Mouse (Mus musculus) kidney, postnatal 4 days (tissue): ENCODE results near the gene Flad1.

Experiments
- DNase-seq, 2 experiments: peaks; one replicate each; pipeline ENCODE4 v3.0.0; 2021; ENCODE audit warnings: mixed read lengths in 2 of 2

Gene Flad1

GRCm38 (mm10) chr3:89395806-89396653 is 15.6 kb downstream of the Flad1 start:
- DNase-seq: peak; percentile 82 to 88

DNA sequence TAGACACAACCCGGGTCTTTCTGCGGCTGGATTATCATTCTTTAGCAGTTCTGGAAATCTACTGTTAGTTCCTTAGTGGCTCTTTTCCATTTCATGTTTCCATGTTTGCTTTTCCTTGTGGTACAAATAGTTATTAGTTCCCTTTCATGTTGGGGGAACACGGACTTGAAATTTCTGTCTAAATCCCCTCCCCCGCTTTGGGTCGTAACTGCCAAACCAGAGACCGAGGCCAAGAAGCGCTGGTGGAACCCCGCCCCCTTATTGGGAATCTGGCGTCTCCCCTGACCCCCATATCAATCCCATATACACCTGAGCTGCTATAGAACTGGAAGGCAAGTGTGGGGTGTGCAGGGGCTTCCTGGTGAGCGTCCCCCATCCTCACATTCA is 16.3 kb downstream of the Flad1 start:
- no peak for DNase-seq

DNA sequence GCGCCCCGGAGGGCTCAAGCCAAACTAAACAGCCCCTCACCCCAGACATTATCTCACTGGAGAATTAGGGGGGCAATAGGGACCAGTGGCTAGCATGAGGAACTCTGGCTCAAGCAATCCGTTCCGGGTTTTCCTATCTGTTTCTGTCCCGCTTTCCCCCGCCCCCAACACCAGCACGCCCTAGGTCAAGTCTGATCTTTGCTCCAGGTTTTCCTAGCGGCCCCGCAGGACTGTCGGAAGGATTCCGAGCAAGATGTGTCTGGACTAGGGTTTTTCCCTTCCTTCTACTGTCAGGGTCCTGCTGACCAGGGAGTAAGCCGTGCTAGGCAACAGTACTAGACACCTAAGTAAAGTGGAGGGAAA is 16.8 kb downstream of the Flad1 start:
- DNase-seq: peak; percentile 88 to 95

- DNase-seq: peak; percentile 81 to 90
Measured at GRCm38 (mm10) chr3:89394006-89394893, 17.4 kb downstream of the Flad1 start, which contains the start of gene Zbtb7b. Gene Zbtb7b, minus strand, starts transcription at chr3:89394776.

- DNase-seq: peak; percentile 99
Measured at GRCm38 (mm10) chr3:89393605-89394004, 18.1 kb downstream of the Flad1 start.

GRCm38 (mm10) chr3:89392871-89393311 is 18.8 kb downstream of the Flad1 start:
- peak; percentile 50 to 65 for DNase-seq

GRCm38 (mm10) chr3:89391663-89392511 is 19.8 kb downstream of the Flad1 start:
- DNase-seq: peak; percentile 65 to 78

DNA sequence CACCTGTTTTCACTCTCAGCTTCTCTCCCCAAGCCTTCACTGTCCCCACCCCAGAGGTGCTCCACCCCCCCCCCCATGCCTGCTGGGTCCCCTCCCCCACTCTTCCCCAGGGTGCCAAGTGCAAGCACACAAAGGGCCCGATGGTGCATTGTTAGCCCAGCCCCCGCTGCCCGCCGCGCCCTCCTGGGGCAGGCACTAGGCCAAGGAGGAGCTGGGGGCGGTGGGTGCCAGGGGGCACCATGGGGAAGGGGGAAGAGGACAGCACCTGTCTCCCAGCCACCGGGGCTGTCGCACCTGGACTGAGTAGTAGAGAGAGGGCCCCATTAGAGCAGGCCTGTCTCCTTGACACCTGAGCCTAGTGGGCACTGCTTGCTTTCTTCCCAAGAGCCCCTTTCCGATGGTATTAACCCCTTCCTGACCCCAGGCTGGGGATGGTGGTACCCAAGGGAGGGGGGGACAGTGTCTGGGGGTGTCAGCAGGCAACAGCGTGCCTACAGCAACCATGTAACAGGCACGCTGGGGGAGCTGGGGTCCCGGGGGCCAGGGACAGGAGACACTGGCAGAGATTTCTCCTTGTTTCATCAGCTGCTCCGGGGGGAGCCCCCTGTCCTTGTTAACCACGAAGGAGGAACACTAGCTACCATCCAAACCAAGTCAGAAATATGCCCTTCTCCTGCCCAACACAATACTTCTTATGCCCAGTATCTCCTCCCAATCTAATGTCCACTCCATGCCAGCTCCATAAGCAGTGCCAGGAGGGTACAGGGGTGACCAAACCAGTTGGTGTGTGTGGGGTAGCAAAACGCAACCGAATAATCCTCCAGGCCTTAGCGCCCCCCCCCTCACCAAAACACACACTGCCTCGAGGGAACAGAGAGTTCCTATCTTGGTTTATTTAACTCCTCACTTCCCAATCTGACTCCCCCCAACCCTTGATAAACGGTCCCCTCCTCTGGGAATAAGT is 20.7 kb downstream of the Flad1 start:
- peak in 1 of 2 experiments; percentile 48 for DNase-seq

- DNase-seq: no peak
Measured at GRCm38 (mm10) chr3:89390111-89390515, 21.6 kb downstream of the Flad1 start.

- peak in 1 of 2 experiments; percentile 48 for DNase-seq
Measured at GRCm38 (mm10) chr3:89388901-89389740, 22.5 kb downstream of the Flad1 start.

DNA sequence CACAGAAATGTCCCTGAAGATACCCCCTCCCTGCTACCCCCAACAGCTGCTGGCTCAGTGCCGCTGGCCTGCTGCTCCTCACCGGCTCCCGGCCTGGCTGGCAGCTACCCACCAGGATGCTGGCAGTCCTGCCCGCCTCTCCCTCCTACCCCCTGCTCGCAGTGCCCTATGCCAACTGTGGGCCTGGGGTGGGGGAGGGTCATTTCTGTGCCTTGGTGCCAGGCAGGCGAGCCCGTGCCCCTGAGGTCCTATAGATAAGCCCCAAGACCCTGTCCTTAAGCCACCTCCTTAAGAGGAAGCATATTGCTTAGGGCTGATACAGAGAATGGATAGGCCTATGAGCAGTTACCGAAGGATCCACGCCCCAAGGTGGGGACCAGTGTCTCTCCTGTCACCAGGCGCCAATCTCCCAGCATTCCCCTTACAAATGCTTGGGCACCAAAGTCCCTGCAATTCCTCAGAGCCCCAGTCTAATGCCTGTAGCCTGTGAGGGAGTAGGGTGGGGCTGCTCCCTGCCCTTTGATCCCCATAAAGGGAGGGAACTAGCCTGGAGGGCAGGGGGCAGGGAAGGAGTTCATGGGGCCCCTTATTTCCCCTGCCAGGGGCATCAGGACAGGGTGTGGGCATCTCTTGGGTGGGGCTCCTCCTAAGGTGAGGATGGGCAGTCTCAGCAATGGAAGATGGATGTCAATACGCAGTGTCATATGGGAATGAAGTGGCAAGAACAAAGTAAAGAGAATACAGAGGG is 23.4 kb downstream of the Flad1 start:
- DNase-seq: peak in 1 of 2 experiments; percentile 40

DNA sequence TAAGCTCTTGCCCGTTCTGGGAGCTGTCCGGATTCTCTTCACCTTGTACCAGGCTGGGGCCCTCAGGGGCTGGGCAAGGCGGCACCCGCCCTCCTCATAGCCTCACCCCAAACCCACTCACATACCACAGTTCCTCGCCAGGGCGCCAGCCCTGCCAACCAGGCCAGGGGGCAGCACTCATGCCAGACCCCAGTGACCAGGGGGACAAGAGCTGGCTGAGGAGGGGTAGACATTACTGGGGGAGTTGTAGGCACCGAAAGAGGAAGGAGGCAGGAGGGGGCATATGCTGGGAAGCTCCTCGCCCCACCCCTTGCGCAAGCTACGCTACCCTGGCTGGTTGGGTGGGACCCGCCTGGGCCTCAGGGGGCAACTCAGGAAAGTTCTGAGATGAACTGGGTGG is 24.0 kb downstream of the Flad1 start:
- no peak for DNase-seq

- DNase-seq: peak in 1 of 2 experiments; percentile 45
Measured at GRCm38 (mm10) chr3:89386438-89387420, 24.9 kb downstream of the Flad1 start.

GRCm38 (mm10) chr3:89385451-89385850 is 26.2 kb downstream of the Flad1 start:
- DNase-seq: no peak

DNA sequence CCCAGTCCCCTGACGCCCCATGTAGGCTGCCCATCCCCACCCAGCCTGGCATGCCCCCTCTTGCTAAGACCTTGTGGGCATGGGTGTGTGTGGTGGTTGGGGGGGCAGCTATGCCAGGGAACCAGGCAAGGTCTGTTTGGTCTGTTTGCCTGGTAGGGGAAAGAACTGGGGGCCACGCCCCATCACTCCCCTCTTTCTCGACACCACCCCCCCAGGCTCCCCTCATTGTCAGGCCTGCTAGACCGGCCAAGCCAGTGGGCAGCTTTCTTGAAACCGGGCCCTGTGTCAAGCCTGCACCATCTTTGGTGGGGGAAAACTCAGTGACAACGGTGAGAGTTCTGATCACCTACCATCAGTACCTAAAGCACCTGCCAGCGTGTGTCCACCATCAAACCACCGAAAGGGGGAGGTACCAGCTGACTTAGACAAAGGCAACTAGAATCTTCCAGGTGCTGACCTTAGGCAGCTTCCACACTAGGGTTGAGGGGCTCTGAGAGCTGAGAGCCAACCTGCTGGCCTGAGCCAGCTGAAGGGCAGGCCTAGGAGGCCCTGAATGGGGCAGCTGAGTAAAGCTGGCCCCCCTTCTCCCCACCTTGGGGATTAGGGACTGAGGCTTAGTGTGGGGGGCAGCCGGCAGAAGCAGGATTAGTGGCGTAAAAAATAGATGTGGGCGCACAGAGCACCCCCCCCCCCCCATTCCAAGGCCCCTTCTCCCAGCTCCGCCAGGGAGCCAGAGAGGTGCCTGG is 27.2 kb downstream of the Flad1 start:
- DNase-seq: no peak

DNA sequence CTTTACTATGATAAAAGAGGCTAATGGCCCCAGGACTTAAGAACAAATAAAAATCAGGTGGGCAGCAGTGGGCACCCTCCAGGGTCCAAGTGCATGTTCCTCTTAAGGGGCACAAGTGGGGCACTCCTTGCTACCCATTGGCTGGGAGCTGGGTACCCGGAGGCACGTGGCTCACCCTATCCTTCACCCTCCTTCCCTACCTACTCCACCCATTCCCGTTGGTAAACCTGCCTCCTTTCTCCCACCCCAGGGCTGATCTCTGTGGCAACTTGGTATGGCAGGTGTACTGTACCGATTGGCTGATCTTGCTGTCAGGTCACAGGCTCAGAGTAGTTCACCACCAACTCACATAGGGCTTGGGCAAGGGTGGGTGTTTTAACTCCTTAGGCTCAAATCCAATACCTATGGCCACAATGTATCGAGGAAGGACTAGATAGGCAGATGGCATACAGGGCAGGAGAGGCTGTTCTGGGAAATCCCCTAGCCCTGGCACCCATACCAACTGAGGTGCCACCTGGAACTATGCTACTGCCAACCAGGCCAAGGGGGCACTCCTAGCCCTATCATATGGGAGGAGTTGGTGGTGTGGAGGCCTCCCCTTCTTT is 27.9 kb downstream of the Flad1 start:
- no peak for DNase-seq

GRCm38 (mm10) chr3:89382950-89383349 is 28.7 kb downstream of the Flad1 start:
- no peak for DNase-seq
